Mouse (Mus musculus) cerebellum, postnatal 25 days (tissue): ENCODE data around the gene Tlcd1.

ENCODE experiments used
- DNase-seq, 2 experiments: peaks; one replicate each; pipeline ENCODE4 v3.0.0; 2021; ENCODE audit warnings: mixed read lengths in 2 of 2

Tlcd1 gene

GRCm38 (mm10) chr11:78161968-78162367 is 14.5 kb upstream of the Tlcd1 start:
- DNase-seq = peak in 1 of 2 experiments; percentile 58

- DNase-seq = peak in 1 of 2 experiments; percentile 44
Measured at GRCm38 (mm10) chr11:78162504-78162903, 14.0 kb upstream of the Tlcd1 start.

- DNase-seq = no peak
Measured at GRCm38 (mm10) chr11:78163045-78163444, 13.5 kb upstream of the Tlcd1 start.

- peak in 1 of 2 experiments; percentile 43 for DNase-seq
Measured at GRCm38 (mm10) chr11:78163681-78164603, 12.6 kb upstream of the Tlcd1 start.

GRCm38 (mm10) chr11:78164604-78164923 is 11.9 kb upstream of the Tlcd1 start:
- no peak for DNase-seq

GRCm38 (mm10) chr11:78164924-78165760 is 11.4 kb upstream of the Tlcd1 start, which contains the start of gene Traf4:
TSS of gene Traf4 (minus strand) at chr11:78165589.
- DNase-seq = peak; percentile 82 to 90

- DNase-seq = peak in 1 of 2 experiments; percentile 68
Measured at GRCm38 (mm10) chr11:78165761-78166109, 10.8 kb upstream of the Tlcd1 start.

- DNase-seq = no peak
Measured at GRCm38 (mm10) chr11:78166161-78166560, 10.3 kb upstream of the Tlcd1 start.

- no peak for DNase-seq
Measured at GRCm38 (mm10) chr11:78166640-78167039, 9.9 kb upstream of the Tlcd1 start.

- DNase-seq = no peak
Measured at GRCm38 (mm10) chr11:78167257-78167959, 9.1 kb upstream of the Tlcd1 start.

GRCm38 (mm10) chr11:78168541-78169468 is 7.7 kb upstream of the Tlcd1 start:
- no peak for DNase-seq

- no peak for DNase-seq
Measured at GRCm38 (mm10) chr11:78170306-78170705, 6.2 kb upstream of the Tlcd1 start.

GRCm38 (mm10) chr11:78171328-78171727 is 5.2 kb upstream of the Tlcd1 start:
- no peak for DNase-seq

- DNase-seq = no peak
Measured at GRCm38 (mm10) chr11:78172034-78172747, 4.3 kb upstream of the Tlcd1 start.

GRCm38 (mm10) chr11:78172748-78173383 is 3.6 kb upstream of the Tlcd1 start:
- no peak for DNase-seq

GRCm38 (mm10) chr11:78174506-78174905 is 2.0 kb upstream of the Tlcd1 start:
- no peak for DNase-seq

- DNase-seq = no peak
Measured at GRCm38 (mm10) chr11:78175771-78176401, 625 bp upstream of the Tlcd1 start.

- DNase-seq = no peak
Measured at GRCm38 (mm10) chr11:78176905-78177331, 407 bp downstream of the Tlcd1 start.

- DNase-seq = no peak
Measured at GRCm38 (mm10) chr11:78177437-78177836, 926 bp downstream of the Tlcd1 start.
